Mouse (Mus musculus): Measurements from ENCODE around the gene Thop1. TPM values are rescaled to one million over a fixed set of nuclear protein-coding genes. Genes with fewer than 3 reads are reported as not detected.
"Not testable (repeated sequence)": the region's sequence is repeated elsewhere in the genome, so short reads cannot be mapped to it uniquely, and the experiment has no call there.

The Thop1 gene
- polyA plus RNA-seq, 1 experiment from 2014 or later, result 48.5 TPM

GRCm38 (mm10) chr10:81059603-81060543 lies 10.0 kb upstream of the Thop1 start, which contains the start of gene Sgta:
TSS of gene Sgta (minus strand) at chr10:81060181.
- 0% methylated on average over 48 of the region's 48 CpGs for WGBS
- peak; percentile 93 for ATAC-seq

GRCm38 (mm10) chr10:81062710-81063109 lies 7.1 kb upstream of the Thop1 start:
- Histone ChIP-seq H3K27me3 (no peaks in the 10 kb centered on the region), H3K36me3 (0 out of 2 replicates have a peak, but pooled peaks cover 5% of the 10 kb centered on the region), H3K4me1 (replicated peaks) (peaks cover 20% of the 10 kb centered on the region), H3K4me2 (replicated peaks) (no peak overlapping the region), H3K9ac (replicated peaks) (no peak overlapping the region), H3K9me3 (no peaks in the 10 kb centered on the region), H3K27ac (no peak overlapping the region), H3K4me3 (replicated peaks) (no peak overlapping the region)
- no peak for ATAC-seq
- WGBS, result 69% methylated on average over 4 of the region's 4 CpGs

More at GRCm38 (mm10) chr10:81059603-81060543, 10.0 kb upstream of the Thop1 start, which contains the start of gene Sgta:
- peak within 1 kb of the TSS; percentile 83 for H3K4me3 ChIP-seq (replicated peaks)
- peaks cover 40% of the 10 kb centered on the region for H3K4me1 ChIP-seq (replicated peaks)
- no peaks in the 10 kb centered on the region for H3K27me3 ChIP-seq
- no peaks in the 10 kb centered on the region for H3K9me3 ChIP-seq
- H3K27ac ChIP-seq, result no peak within 1 kb of the TSS
- peaks cover 5% of the 10 kb centered on the region; the same call in 1 of the 2 replicates for H3K36me3 ChIP-seq
- peak within 1 kb of the TSS; percentile 85 for H3K9ac ChIP-seq (replicated peaks)
- H3K4me2 ChIP-seq (replicated peaks), result peak within 1 kb of the TSS; percentile 96

- H3K4me2 ChIP-seq (replicated peaks); H3K9ac ChIP-seq (replicated peaks): not testable (repeated sequence)
- WGBS, result 88% methylated on average over 8 of the region's 8 CpGs
These were observed 5.3 kb upstream of the Thop1 start for GRCm38 (mm10) chr10:81064519-81064918.

GRCm38 (mm10) chr10:81068706-81069105 lies 1.1 kb upstream of the Thop1 start:
- 76% methylated on average over 5 of the region's 5 CpGs for WGBS
- no peak overlapping the region for H3K4me2 ChIP-seq (replicated peaks)
- H3K36me3 ChIP-seq, result peaks cover 13% of the 10 kb centered on the region
- H3K27ac ChIP-seq, result no peak overlapping the region
- no peak overlapping the region for H3K4me3 ChIP-seq (replicated peaks)
- H3K27me3 ChIP-seq, result no peaks in the 10 kb centered on the region
- H3K9me3 ChIP-seq, result no peaks in the 10 kb centered on the region
- no peak for ATAC-seq
- H3K9ac ChIP-seq (replicated peaks), result peak overlapping the region; percentile 49
- peaks cover 28% of the 10 kb centered on the region for H3K4me1 ChIP-seq (replicated peaks)

More at GRCm38 (mm10) chr10:81064519-81064918, 5.3 kb upstream of the Thop1 start:
- not testable (repeated sequence) for H3K9me3 ChIP-seq; H3K36me3 ChIP-seq; H3K4me3 ChIP-seq (replicated peaks); H3K4me1 ChIP-seq (replicated peaks); H3K27ac ChIP-seq; ATAC-seq; H3K27me3 ChIP-seq

GRCm38 (mm10) chr10:81072290-81072689 lies 2.5 kb downstream of the Thop1 start:
- WGBS, result 95% methylated on average over 8 of the region's 8 CpGs
- Histone ChIP-seq H3K4me1 (replicated peaks) (peaks cover 28% of the 10 kb centered on the region), H3K27me3 (no peaks in the 10 kb centered on the region), H3K4me2 (replicated peaks) (no peak overlapping the region), H3K27ac (no peak overlapping the region), H3K9ac (replicated peaks) (no peak overlapping the region), H3K36me3 (peaks cover 48% of the 10 kb centered on the region), H3K9me3 (no peaks in the 10 kb centered on the region), H3K4me3 (replicated peaks) (no peak overlapping the region)
- no peak for ATAC-seq

GRCm38 (mm10) chr10:81073464-81073863 lies 3.6 kb downstream of the Thop1 start:
- H3K4me3 ChIP-seq (replicated peaks), result no peak overlapping the region
- H3K4me1 ChIP-seq (replicated peaks), result peaks cover 28% of the 10 kb centered on the region
- H3K27ac ChIP-seq, result no peak overlapping the region
- no peak overlapping the region for H3K9ac ChIP-seq (replicated peaks)
- H3K36me3 ChIP-seq, result peaks cover 60% of the 10 kb centered on the region
- H3K4me2 ChIP-seq (replicated peaks), result no peak overlapping the region
- no peaks in the 10 kb centered on the region for H3K27me3 ChIP-seq
- no peak for ATAC-seq
- H3K9me3 ChIP-seq, result no peaks in the 10 kb centered on the region
- WGBS, result 66% methylated on average over 7 of the region's 7 CpGs

GRCm38 (mm10) chr10:81075734-81076133 lies 5.9 kb downstream of the Thop1 start:
- no peak overlapping the region for H3K9ac ChIP-seq (replicated peaks)
- no peaks in the 10 kb centered on the region for H3K9me3 ChIP-seq
- peaks cover 83% of the 10 kb centered on the region for H3K36me3 ChIP-seq
- H3K4me3 ChIP-seq (replicated peaks), result no peak overlapping the region
- H3K4me2 ChIP-seq (replicated peaks), result no peak overlapping the region
- peaks cover 15% of the 10 kb centered on the region for H3K4me1 ChIP-seq (replicated peaks)
- no peak overlapping the region for H3K27ac ChIP-seq
- ATAC-seq, result no peak
- no peaks in the 10 kb centered on the region for H3K27me3 ChIP-seq
- WGBS, result 74% methylated on average over 8 of the region's 8 CpGs

- no peak for ATAC-seq
- WGBS, result 97% methylated on average over 1 of the region's 1 CpGs
- no peak overlapping the region for H3K4me3 ChIP-seq (replicated peaks)
These were observed 6.5 kb downstream of the Thop1 start for GRCm38 (mm10) chr10:81076356-81076755.

GRCm38 (mm10) chr10:81077916-81078315 lies 8.1 kb downstream of the Thop1 start:
- Histone ChIP-seq H3K4me2 (replicated peaks) (no peak overlapping the region), H3K27ac (no peak overlapping the region), H3K4me1 (replicated peaks) (no peaks in the 10 kb centered on the region), H3K9ac (replicated peaks) (no peak overlapping the region), H3K9me3 (no peaks in the 10 kb centered on the region), H3K4me3 (replicated peaks) (no peak overlapping the region), H3K27me3 (no peaks in the 10 kb centered on the region), H3K36me3 (peaks cover 99% of the 10 kb centered on the region)
- no peak for ATAC-seq
- WGBS, result 93% methylated on average over 11 of the region's 11 CpGs

More at GRCm38 (mm10) chr10:81076356-81076755, 6.5 kb downstream of the Thop1 start:
- no peaks in the 10 kb centered on the region for H3K27me3 ChIP-seq
- H3K4me2 ChIP-seq (replicated peaks), result no peak overlapping the region
- no peak overlapping the region for H3K27ac ChIP-seq
- peaks cover 9% of the 10 kb centered on the region for H3K4me1 ChIP-seq (replicated peaks)
- H3K9me3 ChIP-seq, result no peaks in the 10 kb centered on the region
- H3K9ac ChIP-seq (replicated peaks), result no peak overlapping the region
- H3K36me3 ChIP-seq, result peaks cover 89% of the 10 kb centered on the region

- no peak for ATAC-seq
- H3K36me3 ChIP-seq, result peaks cover 81% of the 10 kb centered on the region
- WGBS, result 97% methylated on average over 31 of the region's 31 CpGs
- no peak overlapping the region for H3K4me2 ChIP-seq (replicated peaks)
- H3K4me3 ChIP-seq (replicated peaks), result no peak overlapping the region
- H3K27me3 ChIP-seq, result no peaks in the 10 kb centered on the region
- H3K9me3 ChIP-seq, result no peaks in the 10 kb centered on the region
- no peak overlapping the region for H3K27ac ChIP-seq
- H3K4me1 ChIP-seq (replicated peaks), result no peaks in the 10 kb centered on the region
- H3K9ac ChIP-seq (replicated peaks), result no peak overlapping the region
These were observed 10.3 kb downstream of the Thop1 start for GRCm38 (mm10) chr10:81080008-81080655.

GRCm38 (mm10) chr10:81082168-81082960 lies 12.5 kb downstream of the Thop1 start:
- 84% methylated on average over 7 of the region's 7 CpGs for WGBS
- H3K9ac ChIP-seq (replicated peaks), result no peak overlapping the region
- H3K27ac ChIP-seq, result no peak overlapping the region
- peak; percentile 71 for ATAC-seq
- no peak overlapping the region for H3K4me3 ChIP-seq (replicated peaks)
- H3K27me3 ChIP-seq, result no peaks in the 10 kb centered on the region
- H3K4me1 ChIP-seq (replicated peaks), result no peaks in the 10 kb centered on the region
- H3K9me3 ChIP-seq, result no peaks in the 10 kb centered on the region
- no peak overlapping the region for H3K4me2 ChIP-seq (replicated peaks)
- peaks cover 59% of the 10 kb centered on the region for H3K36me3 ChIP-seq
